Mouse (Mus musculus): Measurements from ENCODE around the gene Ddx4.

Gene Ddx4

GRCm38 (mm10) chr13:112652205-112652604, at the start of gene Ddx4:
TSS of gene Ddx4 (minus strand) at chr13:112652475.
- DNase-seq (ENCODE audit: low read depth, low spot score): no peak

GRCm38 (mm10) chr13:112701256-112701655, 49.0 kb upstream of the Ddx4 start:
- DNase-seq (ENCODE audit: low read depth, low spot score): no peak

GRCm38 (mm10) chr13:112695526-112696240, 43.4 kb upstream of the Ddx4 start:
- DNase-seq (ENCODE audit: low read depth, low spot score): no peak

- DNase-seq (ENCODE audit: low read depth, low spot score): no peak
Measured at GRCm38 (mm10) chr13:112692870-112693553, 40.7 kb upstream of the Ddx4 start.

GRCm38 (mm10) chr13:112686155-112686554, 33.9 kb upstream of the Ddx4 start:
- DNase-seq (ENCODE audit: low read depth, low spot score): peak; percentile 14

GRCm38 (mm10) chr13:112683970-112684369, 31.7 kb upstream of the Ddx4 start:
- no peak for DNase-seq (ENCODE audit: low read depth, low spot score)

GRCm38 (mm10) chr13:112683312-112683711, 31.0 kb upstream of the Ddx4 start:
- DNase-seq (ENCODE audit: low read depth, low spot score): peak; percentile 47

GRCm38 (mm10) chr13:112678154-112678553, 25.9 kb upstream of the Ddx4 start:
- no peak for DNase-seq (ENCODE audit: low read depth, low spot score)

GRCm38 (mm10) chr13:112673899-112674447, 21.7 kb upstream of the Ddx4 start:
- peak; percentile 93 for DNase-seq (ENCODE audit: low read depth, low spot score)

GRCm38 (mm10) chr13:112672797-112673196, 20.5 kb upstream of the Ddx4 start:
- DNase-seq (ENCODE audit: low read depth, low spot score): no peak

- no peak for DNase-seq (ENCODE audit: low read depth, low spot score)
Measured at GRCm38 (mm10) chr13:112671708-112672107, 19.4 kb upstream of the Ddx4 start.

GRCm38 (mm10) chr13:112667215-112667614, 14.9 kb upstream of the Ddx4 start:
- DNase-seq (ENCODE audit: low read depth, low spot score): no peak

- DNase-seq (ENCODE audit: low read depth, low spot score): peak; percentile 18
Measured at GRCm38 (mm10) chr13:112666433-112667024, 14.3 kb upstream of the Ddx4 start.

- DNase-seq (ENCODE audit: low read depth, low spot score): no peak
Measured at GRCm38 (mm10) chr13:112661687-112662086, 9.4 kb upstream of the Ddx4 start.

- peak; percentile 98 for DNase-seq (ENCODE audit: low read depth, low spot score)
Measured at GRCm38 (mm10) chr13:112660574-112661381, 8.5 kb upstream of the Ddx4 start, which contains the start of gene Slc38a9. TSS of gene Slc38a9 (plus strand) at chr13:112660751.

- DNase-seq (ENCODE audit: low read depth, low spot score): no peak
Measured at GRCm38 (mm10) chr13:112659986-112660573, 7.8 kb upstream of the Ddx4 start.

- no peak for DNase-seq (ENCODE audit: low read depth, low spot score)
Measured at GRCm38 (mm10) chr13:112651183-112651582, 1.1 kb downstream of the Ddx4 start.

- DNase-seq (ENCODE audit: low read depth, low spot score): no peak
Measured at GRCm38 (mm10) chr13:112645529-112646186, 6.6 kb downstream of the Ddx4 start.

- no peak for DNase-seq (ENCODE audit: low read depth, low spot score)
Measured at GRCm38 (mm10) chr13:112644996-112645395, 7.3 kb downstream of the Ddx4 start.

GRCm38 (mm10) chr13:112642897-112643296, 9.4 kb downstream of the Ddx4 start:
- DNase-seq (ENCODE audit: low read depth, low spot score): no peak

- no peak for DNase-seq (ENCODE audit: low read depth, low spot score)
Measured at GRCm38 (mm10) chr13:112639111-112639510, 13.2 kb downstream of the Ddx4 start.

Measured in brain, adult 2 months (tissue).